Mouse (Mus musculus): ENCODE measurements at regions not wholly inside any gene's neighbourhood (a gene's known extent, or its start where the extent isn't known, plus 50 kb on each side); places are given as distances from the start of the nearest gene placed in this dataset.

GRCm38 (mm10) chr6:84385696-84386095 lies 208.0 kb downstream of the Cyp26b1 start:
- peak; percentile 89 for DNase-seq

GRCm38 (mm10) chr6:84383718-84384117 lies 210.0 kb downstream of the Cyp26b1 start:
- DNase-seq, result peak; percentile 45

DNA sequence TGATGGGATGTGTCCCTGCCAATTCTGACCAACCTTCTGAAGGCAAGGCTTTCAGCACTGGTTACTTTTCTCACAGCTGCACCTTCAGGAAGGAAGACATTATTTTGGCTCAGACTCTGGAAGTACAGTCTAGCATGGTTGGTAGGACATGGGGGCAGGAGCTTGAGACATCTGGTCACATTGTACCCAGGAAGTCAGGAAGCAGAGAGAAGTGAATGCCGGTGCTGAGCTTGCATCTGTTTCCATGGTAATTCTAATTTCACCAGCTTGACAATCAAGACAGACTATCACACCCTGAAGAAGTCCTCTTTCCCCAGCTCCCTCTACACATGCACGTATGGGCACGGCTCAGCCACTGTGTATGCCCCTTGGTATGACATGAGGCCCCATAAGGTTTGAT lies 210.6 kb downstream of the Cyp26b1 start:
- DNase-seq, result no peak

DNA sequence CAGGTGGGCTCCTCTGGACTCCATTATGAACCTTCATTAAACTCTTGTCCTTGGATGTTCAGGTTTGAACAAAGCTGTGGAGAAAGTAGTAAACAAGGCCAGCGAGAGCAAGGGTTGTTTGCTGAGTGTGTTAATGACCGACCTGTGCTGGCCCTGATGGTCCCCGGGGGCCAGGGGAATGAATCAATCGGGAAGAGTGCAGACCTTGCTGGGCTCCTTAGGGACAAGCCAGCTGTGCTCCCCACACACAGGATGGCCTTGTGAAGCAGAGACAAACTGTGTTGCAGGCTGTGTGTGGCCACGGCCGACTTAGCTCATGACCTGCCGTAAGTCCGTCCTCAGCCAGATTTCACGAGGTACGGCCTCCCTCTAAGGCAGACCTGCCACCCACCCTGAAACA lies 212.1 kb downstream of the Cyp26b1 start:
- no peak for DNase-seq

DNA sequence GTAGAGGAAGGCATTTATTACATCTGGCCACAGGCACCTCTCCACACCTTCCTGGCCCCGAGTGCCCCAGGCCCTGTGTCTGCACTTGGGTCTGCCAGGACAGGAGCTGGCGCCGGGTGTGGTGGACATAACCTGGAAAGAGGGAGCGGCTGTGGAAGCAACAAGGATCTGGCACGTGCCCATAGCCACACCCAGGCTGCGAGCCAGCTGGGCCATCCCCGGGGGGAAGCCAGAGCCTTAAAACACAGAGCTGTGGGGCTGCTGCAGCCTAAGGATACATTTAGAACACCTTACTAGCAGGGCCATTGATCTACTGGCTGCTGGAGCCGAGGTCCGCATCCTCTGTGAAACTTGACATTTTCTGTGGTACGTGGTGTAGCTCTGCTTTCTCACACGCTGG lies 217.0 kb downstream of the Cyp26b1 start:
- no peak for DNase-seq

- peak; percentile 33 for DNase-seq
Observed at GRCm38 (mm10) chr6:84375498-84375897, 218.2 kb downstream of the Cyp26b1 start.

- DNase-seq, result no peak
Observed at GRCm38 (mm10) chr6:84366365-84366764, 227.3 kb downstream of the Cyp26b1 start.

GRCm38 (mm10) chr6:84365914-84366313 lies 227.8 kb downstream of the Cyp26b1 start:
- DNase-seq, result no peak

GRCm38 (mm10) chr6:84364964-84365363 lies 228.7 kb downstream of the Cyp26b1 start:
- DNase-seq, result no peak

GRCm38 (mm10) chr6:84362331-84362730 lies 231.4 kb downstream of the Cyp26b1 start:
- DNase-seq, result no peak

DNA sequence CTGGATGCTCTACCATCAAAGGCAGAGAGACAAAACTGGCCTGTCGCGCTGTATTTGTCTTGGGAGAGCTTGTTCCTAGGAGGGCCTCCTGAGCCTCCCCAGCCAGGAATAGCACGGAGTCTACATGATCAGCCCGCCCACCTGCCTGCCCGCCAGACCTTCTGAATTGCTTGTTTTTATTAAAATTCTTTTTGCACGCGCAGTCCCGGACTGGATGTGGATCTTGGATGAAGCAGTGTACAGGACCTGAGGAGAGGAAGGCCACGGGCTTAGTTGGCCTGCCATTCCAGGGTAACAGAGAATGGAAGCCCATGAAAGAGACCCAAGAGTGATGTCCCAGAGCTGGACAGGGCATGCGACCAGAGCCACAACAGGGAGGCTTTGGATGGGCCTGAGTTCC lies 235.8 kb downstream of the Cyp26b1 start:
- DNase-seq, result no peak

DNA sequence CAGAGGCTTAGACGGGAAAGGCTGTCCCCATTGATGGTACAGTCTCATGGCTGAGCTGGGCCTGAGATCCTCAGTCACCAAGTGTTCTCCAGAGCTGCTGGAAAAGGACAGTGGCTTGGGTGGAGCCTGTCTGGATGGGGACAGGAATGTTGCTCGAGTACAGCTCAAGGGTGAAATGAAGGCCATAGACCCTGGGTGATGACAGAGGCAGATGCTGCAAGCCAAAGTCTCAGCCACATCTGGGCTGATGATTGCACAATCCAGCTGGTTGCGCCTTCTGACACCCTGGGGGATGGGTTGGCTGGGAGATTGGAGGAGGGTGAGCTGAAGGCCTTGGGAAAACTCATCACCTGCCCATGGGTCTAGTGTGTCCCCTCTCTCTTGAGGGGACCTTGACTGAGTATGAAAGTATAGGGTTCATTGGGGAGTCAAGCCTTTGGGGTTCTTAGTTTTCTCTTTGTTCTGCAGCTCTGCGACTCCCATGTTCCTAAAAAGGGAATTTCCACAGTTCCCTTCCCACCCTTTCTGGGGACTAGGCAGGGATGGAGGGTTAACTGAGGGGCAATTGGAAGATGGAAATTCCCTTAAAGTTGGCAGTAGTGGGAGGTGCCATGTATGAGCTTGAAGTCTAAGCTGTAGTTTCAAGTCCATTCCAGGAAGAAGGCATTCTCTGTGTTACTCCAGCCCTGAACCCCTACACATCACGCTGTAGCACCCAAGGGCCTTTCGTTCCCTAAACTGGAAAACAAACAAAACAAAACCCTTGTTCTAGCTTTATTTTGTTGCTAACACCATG lies 240.1 kb downstream of the Cyp26b1 start:
- DNase-seq, result peak; percentile 15

DNA sequence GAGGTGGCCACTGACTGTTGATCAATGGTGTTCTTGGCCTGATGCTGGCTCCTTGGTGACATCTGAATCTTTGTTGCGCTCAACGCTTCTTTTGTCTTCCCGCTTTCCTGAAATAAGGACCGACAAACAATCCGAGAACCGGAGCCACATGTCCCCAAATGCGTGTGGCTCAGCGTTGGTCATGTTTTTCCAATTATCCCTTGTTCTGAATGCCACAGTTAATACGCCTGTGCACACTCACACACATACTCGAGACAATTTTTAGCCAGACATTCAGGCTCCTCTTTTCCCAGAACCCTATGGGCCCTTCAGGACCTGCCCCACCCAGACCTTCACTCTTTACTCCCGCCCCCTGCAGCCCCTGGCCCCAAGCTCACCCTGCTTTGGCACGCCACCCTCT lies 248.8 kb downstream of the Cyp26b1 start:
- no peak for DNase-seq

- no peak for DNase-seq
Observed at GRCm38 (mm10) chr6:84333666-84334179, 260.0 kb downstream of the Cyp26b1 start.

- no peak for DNase-seq
Observed at GRCm38 (mm10) chr6:84329106-84329505, 264.6 kb downstream of the Cyp26b1 start.

- DNase-seq, result no peak
Observed at GRCm38 (mm10) chr6:84328030-84328390, 265.7 kb downstream of the Cyp26b1 start.

DNA sequence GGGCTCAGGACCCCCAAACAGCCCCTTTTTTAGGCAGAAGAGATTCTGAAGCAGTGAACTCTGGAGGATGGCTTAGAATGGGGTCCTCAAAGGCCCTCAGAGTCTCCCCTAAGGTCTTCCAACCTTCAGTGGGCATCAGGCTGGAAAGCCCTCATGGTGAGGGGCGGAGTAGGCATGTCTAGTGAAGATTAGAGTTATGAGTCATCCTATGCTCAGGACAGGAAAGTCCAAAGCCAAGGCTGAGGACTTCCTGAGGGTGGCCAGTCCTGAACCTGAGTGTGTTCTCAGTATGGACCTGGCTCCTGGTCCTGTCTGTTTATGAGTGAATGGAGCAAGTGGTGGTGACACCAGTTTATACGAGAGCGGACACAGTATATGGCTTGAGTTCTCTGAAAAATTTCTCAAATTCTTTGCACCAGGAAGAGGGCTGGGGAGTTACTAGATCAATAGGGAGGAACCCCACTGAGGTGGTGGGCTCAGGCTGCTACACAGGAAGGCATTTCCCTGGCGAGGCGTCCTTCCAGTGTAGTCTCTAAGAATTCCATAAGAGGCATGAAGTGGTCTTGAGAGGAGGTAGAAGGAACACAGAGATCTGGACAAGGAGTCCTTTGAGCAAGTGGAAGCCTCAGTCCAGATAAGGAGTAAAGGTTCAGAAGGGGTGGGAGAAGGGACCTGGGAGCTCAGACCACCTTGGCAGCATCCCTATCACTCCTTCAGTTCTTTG lies 266.2 kb downstream of the Cyp26b1 start:
- DNase-seq, result no peak

DNA sequence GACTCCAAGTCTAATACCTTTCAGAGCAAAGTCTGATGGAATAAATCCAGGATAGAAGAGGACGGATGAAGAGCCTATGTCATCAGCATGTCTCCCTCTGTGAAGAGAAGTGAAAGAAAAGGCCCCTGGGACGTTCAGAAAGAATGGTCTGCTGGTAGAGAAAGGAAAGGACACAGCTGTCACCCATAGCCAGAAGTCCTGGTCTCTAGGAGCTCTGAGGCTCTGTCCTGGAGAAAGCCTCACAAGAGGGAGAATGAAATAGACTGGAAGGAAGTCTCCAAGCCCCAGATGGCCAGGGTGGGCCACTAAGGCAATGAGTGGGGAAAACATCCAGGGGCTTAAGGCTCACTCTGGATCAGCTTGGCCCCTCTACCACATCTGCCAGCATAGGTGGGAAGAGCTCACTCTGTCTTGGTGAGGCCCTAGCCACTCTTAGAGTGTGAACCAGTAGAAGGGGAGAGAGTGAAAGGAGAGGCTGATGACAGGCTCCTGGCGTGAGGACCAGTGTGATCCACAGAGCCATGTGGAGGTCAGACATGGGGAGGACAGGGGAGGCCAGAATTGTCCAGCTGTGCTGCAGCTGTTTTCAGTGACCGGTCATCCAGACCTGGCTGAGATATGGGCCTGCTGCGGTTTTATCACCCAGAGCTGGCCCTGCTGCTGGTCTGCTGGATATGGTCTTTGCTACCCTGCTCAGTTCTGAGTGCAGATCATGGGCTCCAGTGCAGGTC lies 268.2 kb downstream of the Cyp26b1 start:
- no peak for DNase-seq

DNA sequence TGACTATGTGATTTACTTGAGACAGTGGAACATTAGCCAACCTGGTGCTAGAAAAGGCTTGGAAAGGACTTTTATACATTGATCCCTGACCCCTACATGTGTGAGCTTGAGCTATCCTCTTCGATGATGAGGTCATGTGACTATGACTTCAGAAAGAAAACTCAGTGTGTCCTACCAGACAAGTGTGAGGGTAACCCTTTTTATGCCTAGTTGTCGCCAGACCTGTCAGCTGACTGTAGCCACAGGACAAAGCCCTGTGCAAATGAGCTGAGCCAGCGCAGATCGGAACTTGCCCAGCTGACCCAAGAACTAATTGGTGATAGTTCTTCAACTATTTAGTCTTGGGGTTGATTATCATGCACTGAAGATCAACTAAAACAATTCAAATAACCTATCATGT lies 269.5 kb downstream of the Cyp26b1 start:
- no peak for DNase-seq

GRCm38 (mm10) chr6:84322528-84322927 lies 271.2 kb downstream of the Cyp26b1 start:
- no peak for DNase-seq

DNA sequence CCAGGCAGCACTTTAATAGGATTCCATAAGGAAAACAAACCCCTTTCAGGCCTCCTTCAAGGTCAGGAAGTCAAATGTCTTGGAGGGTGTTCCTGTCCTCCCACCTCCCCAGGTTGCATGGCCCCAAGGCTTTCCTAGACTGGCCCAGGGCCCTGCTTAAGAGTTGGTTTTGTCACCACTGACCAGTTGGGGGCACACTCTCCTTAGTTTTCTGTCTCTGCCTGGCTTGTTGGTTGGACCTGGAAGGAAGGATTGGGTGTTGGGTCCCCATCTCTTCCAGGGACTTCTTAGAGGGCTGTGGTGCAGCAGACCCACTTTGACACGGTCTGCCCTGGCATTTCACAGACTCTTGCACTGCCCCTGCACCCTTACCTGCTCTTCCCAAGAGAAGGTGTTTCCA lies 273.1 kb downstream of the Cyp26b1 start:
- peak; percentile 6 for DNase-seq

- DNase-seq, result no peak
Observed at GRCm38 (mm10) chr6:84318774-84319173, 274.9 kb downstream of the Cyp26b1 start.

- peak; percentile 19 for DNase-seq
Observed at GRCm38 (mm10) chr6:84317026-84317425, 276.7 kb downstream of the Cyp26b1 start.
